Mouse (Mus musculus) heart, adult 2 months (tissue): ENCODE measurements at regions not wholly inside any gene's neighbourhood (a gene's known extent, or its start where the extent isn't known, plus 50 kb on each side); places are given as distances from the start of the nearest gene placed in this dataset.

Experiments used
- CTCF ChIP-seq: fragments of 200-600 bp; IDR thresholded peaks from 2 replicates; pipeline ENCODE4 v1.8.1; 2022; ENCODE audit warnings: antibody characterized with exemption, mild to moderate bottlenecking, moderate library complexity
- EP300 ChIP-seq: fragments of 200-500 bp; IDR thresholded peaks from 2 replicates; pipeline ENCODE4 v1.6.1; 2011; ENCODE audit warnings: low read depth, low read length, control low read depth; ENCODE audit not compliant: insufficient read depth

DNA sequence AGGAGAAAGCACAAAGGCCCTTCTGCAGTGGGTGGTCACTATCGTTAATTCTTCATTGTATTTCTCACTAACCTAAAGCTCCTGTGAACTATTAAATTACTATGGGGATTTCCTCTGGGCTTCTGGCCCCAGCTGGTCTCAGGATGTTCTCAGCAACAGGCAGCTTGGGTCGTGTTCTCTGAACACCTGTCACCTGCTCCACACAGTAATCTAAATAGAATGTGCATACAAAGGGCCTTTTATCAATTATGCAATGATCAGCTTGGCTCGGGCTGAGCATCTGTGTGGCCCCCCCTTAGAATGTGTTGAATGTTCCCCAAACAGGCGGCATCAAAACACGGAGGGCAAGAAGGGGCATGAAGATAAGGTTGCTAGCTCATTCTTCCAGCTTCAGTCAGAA lies 129.6 kb upstream of the Kbtbd8 start:
- TF ChIP-seq EP300 (no peak), CTCF (no peak)
